Mouse (Mus musculus) liver, embryonic 11.5 days (tissue): ENCODE results near the gene Mgmt. TPM values are rescaled to one million over a fixed set of nuclear protein-coding genes. Genes with fewer than 3 reads are reported as not detected.

Experiments
- ATAC-seq: fragments of 200-750 bp; cut with Nextera tagmentation; replicated peaks from 2 replicates; pipeline ENCODE4 v1.8.0; 2017; ENCODE audit warnings: moderate number of reproducible peaks, mild to moderate bottlenecking, moderate TSS enrichment, moderate library complexity; ENCODE audit not compliant: low FRiP score
- DNase-seq: peaks from one replicate; pipeline ENCODE4 v3.0.0-alpha.2; 2017; ENCODE audit warnings: low spot score
- H3K27ac ChIP-seq: fragments of 300-500 bp; sonication (generic); 2 replicates; pipeline ENCODE4 v1.5.1; 2014; ENCODE audit warnings: mild to moderate bottlenecking, low read depth, low read length, control low read depth
- H3K27me3 ChIP-seq: fragments of 300-500 bp; sonication (generic); replicated peaks from 2 replicates; pipeline ENCODE4 v1.6.1; 2014; ENCODE audit warnings: low read length, mixed read lengths; ENCODE audit not compliant: control insufficient read depth, insufficient read depth
- H3K36me3 ChIP-seq: fragments of 300-500 bp; sonication (generic); 2 replicates; pipeline ENCODE4 v1.6.1; 2014; ENCODE audit warnings: mild to moderate bottlenecking, low read length, moderate library complexity, mixed read lengths; ENCODE audit not compliant: control insufficient read depth, insufficient read depth
- H3K4me1 ChIP-seq: fragments of 300-500 bp; sonication (generic); replicated peaks from 2 replicates; pipeline ENCODE4 v1.6.1; 2014; ENCODE audit warnings: low read length, mixed read lengths; ENCODE audit not compliant: control insufficient read depth, insufficient read depth
- H3K4me2 ChIP-seq: fragments of 300-500 bp; sonication (generic); 2 replicates; pipeline ENCODE4 v1.6.1; 2014; ENCODE audit warnings: mild to moderate bottlenecking, control low read depth, moderate library complexity
- H3K4me3 ChIP-seq: fragments of 300-500 bp; sonication (generic); 2 replicates; pipeline ENCODE4 v1.5.1; 2014; ENCODE audit warnings: low read depth, low read length, control low read depth
- H3K9ac ChIP-seq: fragments of 300-500 bp; sonication (generic); 2 replicates; pipeline ENCODE4 v1.6.1; 2014; ENCODE audit warnings: low read depth, low read length, control low read depth
- H3K9me3 ChIP-seq: fragments of 300-500 bp; sonication (generic); 2 replicates; pipeline ENCODE4 v1.6.1; 2016; ENCODE audit warnings: low read length, inconsistent platforms, mixed read lengths; ENCODE audit not compliant: control insufficient read depth
- WGBS: fragments of 180-500 bp; shearing (Covaris S2); extraction: QIAGEN DNeasy Blood & Tissue Kit; methylation state at CpG from one replicate; pipeline ENCODE4 v1.1.7; 2014; 5-methylcytosine and 5-hydroxymethylcytosine counted together
- polyA plus RNA-seq: library from polyadenylated mRNA; unstranded; fragments of >200 nt; fragmentation: Nextera tagmentation; extraction: Ambion mirVana; gene quantifications from 2 replicates; pipeline ENCODE4 v1.2.1, GENCODE M21; 2014

Gene Mgmt
- polyA plus RNA-seq, 1 experiment from 2014 or later = 6.5 TPM

DNA sequence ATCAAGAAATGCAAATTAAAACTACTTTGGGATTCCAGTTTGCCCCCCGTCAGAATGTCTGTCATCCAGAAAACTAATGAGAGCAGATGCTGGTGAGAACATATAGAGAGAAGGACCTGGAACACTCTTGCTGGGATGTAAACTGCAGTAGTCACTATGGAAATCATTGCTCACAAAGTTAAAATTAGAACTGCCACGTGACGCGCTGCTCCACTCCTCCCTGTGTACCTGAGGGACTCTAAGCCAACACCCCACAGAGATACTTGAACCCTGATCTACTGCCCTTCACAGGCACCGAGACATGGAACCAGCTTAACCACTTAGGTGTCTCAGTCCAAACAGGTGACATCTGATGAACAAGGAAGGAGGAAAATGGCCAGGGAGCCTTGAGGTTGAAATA, 171.0 kb downstream of the Mgmt start:
- 84% methylated on average over 5 of the region's 5 CpGs for WGBS
- no peaks in the 10 kb centered on the region for H3K9me3 ChIP-seq
- H3K27ac ChIP-seq = no peak overlapping the region
- no peak overlapping the region for H3K4me3 ChIP-seq
- no peaks in the 10 kb centered on the region for H3K27me3 ChIP-seq
- ATAC-seq = no peak
- no peak for DNase-seq
- no peak overlapping the region for H3K9ac ChIP-seq
- H3K4me1 ChIP-seq = no peaks in the 10 kb centered on the region
- no peaks in the 10 kb centered on the region for H3K36me3 ChIP-seq
- no peak overlapping the region for H3K4me2 ChIP-seq

DNA sequence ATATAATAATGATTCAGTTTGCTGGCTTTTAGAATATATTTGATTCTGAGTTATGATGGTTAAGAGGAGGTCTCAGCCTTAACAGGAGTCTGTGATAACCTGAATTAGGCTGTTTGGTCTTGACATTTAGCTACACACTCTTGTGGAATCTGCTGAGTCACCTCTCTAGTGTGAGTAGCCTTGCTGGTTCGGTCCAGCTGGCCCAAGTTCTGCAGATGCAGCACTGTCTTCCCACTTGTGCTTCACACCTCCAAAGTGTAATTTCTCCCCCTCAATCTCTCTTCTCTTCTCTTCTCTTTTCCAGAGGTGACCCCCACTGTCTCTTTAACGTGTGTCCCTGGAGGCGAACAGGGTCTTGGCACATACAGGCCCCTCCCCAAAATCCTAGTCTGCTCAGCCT, 171.8 kb downstream of the Mgmt start:
- no peaks in the 10 kb centered on the region for H3K4me1 ChIP-seq
- H3K9ac ChIP-seq = no peak overlapping the region
- DNase-seq (no peak), ATAC-seq (no peak)
- no peak overlapping the region for H3K4me3 ChIP-seq
- H3K9me3 ChIP-seq = no peaks in the 10 kb centered on the region
- H3K27ac ChIP-seq = no peak overlapping the region
- H3K36me3 ChIP-seq = no peaks in the 10 kb centered on the region
- no peak overlapping the region for H3K4me2 ChIP-seq
- H3K27me3 ChIP-seq = no peaks in the 10 kb centered on the region
- WGBS = 86% methylated on average over 3 of the region's 3 CpGs

DNA sequence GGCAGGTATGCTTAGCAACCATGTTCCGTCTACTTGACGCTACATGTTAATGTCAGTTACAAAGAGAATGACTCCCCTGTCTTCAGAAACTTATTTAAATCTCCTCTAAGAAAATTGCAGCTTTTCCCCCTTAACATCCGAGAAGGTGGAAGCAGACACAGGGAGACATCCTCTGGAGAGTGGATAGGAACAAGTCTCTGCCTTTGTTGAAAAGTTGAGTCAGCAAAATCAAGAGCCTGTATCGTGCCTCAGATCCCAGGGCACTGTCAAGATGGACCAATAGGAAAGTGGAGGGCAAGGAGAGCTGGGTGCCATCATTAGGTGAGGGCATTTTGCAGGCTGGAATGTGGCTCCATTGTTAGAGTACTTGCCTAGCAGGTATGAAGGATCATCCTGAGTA, 172.6 kb downstream of the Mgmt start:
- no peak overlapping the region for H3K4me3 ChIP-seq
- H3K4me1 ChIP-seq = no peaks in the 10 kb centered on the region
- H3K9ac ChIP-seq = no peak overlapping the region
- 83% methylated on average over 4 of the region's 4 CpGs for WGBS
- H3K27ac ChIP-seq = no peak overlapping the region
- H3K4me2 ChIP-seq = no peak overlapping the region
- no peaks in the 10 kb centered on the region for H3K27me3 ChIP-seq
- ATAC-seq = no peak
- DNase-seq = no peak
- H3K9me3 ChIP-seq = no peaks in the 10 kb centered on the region
- H3K36me3 ChIP-seq = no peaks in the 10 kb centered on the region

DNA sequence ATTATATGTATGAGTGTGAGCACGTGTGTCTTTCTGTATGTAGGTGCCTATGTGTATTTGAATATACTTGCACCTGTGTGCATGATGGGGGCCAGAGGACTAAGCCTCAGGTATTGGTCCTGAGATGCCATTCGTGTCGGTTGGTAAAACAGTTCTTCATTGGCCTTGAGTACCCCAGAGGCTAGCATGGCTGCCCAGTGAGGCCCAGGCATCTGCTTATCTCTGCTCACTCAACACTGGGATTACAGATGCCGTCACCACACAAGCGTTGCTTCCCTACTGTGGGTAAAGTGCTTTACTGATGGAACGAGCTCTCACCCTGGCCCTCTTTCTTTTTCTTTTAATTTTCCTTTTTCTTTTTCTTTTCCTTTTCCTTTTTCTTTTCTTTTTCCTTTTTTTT, 173.3 kb downstream of the Mgmt start:
- H3K36me3 ChIP-seq = no peaks in the 10 kb centered on the region
- H3K4me2 ChIP-seq = no peak overlapping the region
- no peaks in the 10 kb centered on the region for H3K9me3 ChIP-seq
- H3K9ac ChIP-seq = no peak overlapping the region
- no peaks in the 10 kb centered on the region for H3K27me3 ChIP-seq
- no peaks in the 10 kb centered on the region for H3K4me1 ChIP-seq
- H3K27ac ChIP-seq = no peak overlapping the region
- 65% methylated on average over 6 of the region's 6 CpGs for WGBS
- H3K4me3 ChIP-seq = no peak overlapping the region
- ATAC-seq = no peak
- DNase-seq = no peak

DNA sequence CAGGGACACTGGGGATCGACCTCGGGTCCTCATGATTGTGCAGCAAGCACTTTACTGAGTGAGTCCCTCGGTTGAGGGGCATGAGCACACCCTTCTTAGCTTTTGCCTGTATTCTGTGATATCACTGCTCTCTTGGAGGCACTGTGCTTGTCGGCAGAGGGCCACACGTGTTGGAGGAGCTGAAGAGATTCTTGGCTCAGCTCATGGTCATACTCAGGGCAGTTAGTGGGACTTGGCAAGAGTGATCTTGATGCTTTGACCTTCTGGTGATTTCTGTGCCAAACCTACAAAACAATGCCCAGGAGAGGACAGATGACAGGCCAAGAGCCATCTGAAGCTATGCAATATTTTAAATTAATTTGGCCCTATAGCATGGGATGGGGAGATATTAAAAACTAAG, 174.4 kb downstream of the Mgmt start:
- no peak overlapping the region for H3K4me2 ChIP-seq
- ATAC-seq (no peak), DNase-seq (no peak)
- no peaks in the 10 kb centered on the region for H3K36me3 ChIP-seq
- H3K27ac ChIP-seq = no peak overlapping the region
- H3K4me1 ChIP-seq = no peaks in the 10 kb centered on the region
- no peaks in the 10 kb centered on the region for H3K27me3 ChIP-seq
- H3K9me3 ChIP-seq = no peaks in the 10 kb centered on the region
- H3K9ac ChIP-seq = no peak overlapping the region
- no peak overlapping the region for H3K4me3 ChIP-seq
- WGBS = 87% methylated on average over 5 of the region's 5 CpGs

DNA sequence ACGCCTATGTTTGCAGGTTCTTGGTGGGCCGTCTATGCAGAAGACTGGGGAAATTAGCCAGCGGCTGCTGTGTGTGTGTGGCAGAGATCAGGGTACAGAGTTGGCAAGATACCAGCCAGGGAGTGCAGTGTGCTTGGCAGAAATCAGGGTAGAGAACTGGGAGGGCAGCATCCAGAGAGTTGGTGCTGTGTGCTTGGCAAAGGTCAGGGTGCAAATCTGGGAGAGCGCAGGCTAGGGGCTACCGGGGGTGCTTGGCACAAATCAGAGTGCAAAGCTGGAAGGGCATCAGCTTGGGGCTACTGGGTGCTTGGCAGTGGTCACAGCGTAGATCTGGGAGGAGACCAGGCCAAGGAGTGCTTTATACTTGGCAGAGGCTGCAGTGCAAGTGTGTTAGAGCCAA, 175.4 kb downstream of the Mgmt start:
- no peak for ATAC-seq
- Histone ChIP-seq H3K4me3 (no peak overlapping the region), H3K9ac (no peak overlapping the region), H3K4me2 (no peak overlapping the region), H3K27me3 (no peaks in the 10 kb centered on the region), H3K4me1 (no peaks in the 10 kb centered on the region), H3K36me3 (no peaks in the 10 kb centered on the region), H3K27ac (no peak overlapping the region), H3K9me3 (no peaks in the 10 kb centered on the region)
- WGBS = 85% methylated on average over 6 of the region's 6 CpGs
- no peak for DNase-seq

DNA sequence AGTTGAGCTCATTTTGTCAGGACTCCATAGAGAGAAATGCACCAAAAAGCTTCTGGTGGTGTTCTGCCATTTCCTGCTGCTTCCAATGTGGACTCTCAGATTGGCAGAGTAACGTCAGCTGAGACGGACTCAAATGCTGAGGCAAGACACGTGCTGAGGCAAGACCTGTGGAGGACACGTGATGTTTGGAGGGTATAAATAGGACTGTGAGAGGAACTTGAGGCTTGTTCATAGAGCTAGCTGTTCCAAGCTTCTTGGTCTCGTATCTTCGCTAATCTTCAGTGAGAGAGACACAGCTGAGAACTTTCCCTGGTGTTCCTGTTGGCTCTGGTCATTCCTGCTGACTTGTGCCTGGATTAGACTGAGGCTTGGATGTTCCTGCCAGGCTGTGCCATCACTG, 176.9 kb downstream of the Mgmt start:
- DNase-seq (no peak), ATAC-seq (no peak)
- Histone ChIP-seq H3K27ac (no peak overlapping the region), H3K36me3 (no peaks in the 10 kb centered on the region), H3K4me2 (no peak overlapping the region), H3K4me1 (no peaks in the 10 kb centered on the region), H3K27me3 (no peaks in the 10 kb centered on the region), H3K9ac (no peak overlapping the region), H3K9me3 (no peaks in the 10 kb centered on the region), H3K4me3 (no peak overlapping the region)
- 81% methylated on average over 6 of the region's 6 CpGs for WGBS

DNA sequence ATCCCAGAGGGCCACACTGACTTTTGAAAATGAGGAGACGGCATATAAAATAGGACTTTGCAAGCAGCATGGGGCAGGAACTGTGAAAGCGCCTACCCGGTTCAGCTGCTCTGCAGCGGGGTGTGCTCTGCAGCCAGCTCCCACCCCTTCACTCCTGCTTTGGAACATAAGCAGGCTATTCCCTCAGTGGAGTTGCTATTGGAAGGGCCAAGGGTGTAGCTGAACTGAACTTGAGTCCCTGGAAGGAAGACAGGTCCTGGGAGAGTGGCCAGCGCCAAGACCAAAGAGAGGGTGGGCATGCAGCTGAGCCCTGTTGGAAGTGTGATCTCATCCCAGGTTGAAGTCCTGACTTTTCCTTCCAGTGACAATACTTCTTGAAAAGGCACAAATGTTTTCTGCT, 179.5 kb downstream of the Mgmt start:
- no peak overlapping the region for H3K9ac ChIP-seq
- no peak overlapping the region for H3K4me2 ChIP-seq
- no peak for ATAC-seq
- H3K27me3 ChIP-seq = no peaks in the 10 kb centered on the region
- no peak for DNase-seq
- no peaks in the 10 kb centered on the region for H3K9me3 ChIP-seq
- no peak overlapping the region for H3K4me3 ChIP-seq
- no peaks in the 10 kb centered on the region for H3K4me1 ChIP-seq
- 78% methylated on average over 5 of the region's 5 CpGs for WGBS
- no peaks in the 10 kb centered on the region for H3K36me3 ChIP-seq
- no peak overlapping the region for H3K27ac ChIP-seq

DNA sequence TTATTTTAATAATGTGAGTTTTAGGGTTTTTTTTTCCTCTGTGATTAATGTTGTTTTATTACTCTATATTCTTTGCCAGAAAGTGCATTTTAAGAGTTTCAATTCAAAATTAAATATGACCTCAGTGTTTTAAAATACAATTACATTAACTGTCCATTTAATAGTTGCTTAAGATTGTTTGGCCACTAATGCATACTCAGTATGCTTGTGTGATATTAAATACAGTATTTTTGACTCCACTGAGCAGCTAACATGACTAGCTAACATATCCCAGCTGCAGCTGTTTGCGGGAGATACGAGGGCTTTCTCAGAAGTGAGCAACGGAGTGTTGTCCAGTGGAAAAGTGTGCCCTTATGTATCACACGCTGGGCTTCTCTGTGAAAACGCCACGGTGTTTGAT, 179.9 kb downstream of the Mgmt start:
- H3K4me2 ChIP-seq = no peak overlapping the region
- H3K9me3 ChIP-seq = no peaks in the 10 kb centered on the region
- DNase-seq (no peak), ATAC-seq (no peak)
- no peaks in the 10 kb centered on the region for H3K4me1 ChIP-seq
- H3K27ac ChIP-seq = no peak overlapping the region
- H3K36me3 ChIP-seq = no peaks in the 10 kb centered on the region
- 83% methylated on average over 6 of the region's 6 CpGs for WGBS
- H3K4me3 ChIP-seq = no peak overlapping the region
- H3K9ac ChIP-seq = no peak overlapping the region
- no peaks in the 10 kb centered on the region for H3K27me3 ChIP-seq
